Mouse (Mus musculus) MEL (cell line): ENCODE data around the gene Rbm5. TPM values are rescaled to one million over a fixed set of nuclear protein-coding genes. Genes with fewer than 3 reads are reported as not detected.

Experiments used
- DNase-seq: peaks from one replicate; pipeline ENCODE4 v3.0.0; 2011; ENCODE audit warnings: low read depth, low spot score
- H3K27ac ChIP-seq: 2 replicates; pipeline ENCODE4 v1.5.1; 2012; ENCODE audit warnings: low read depth, mild to moderate bottlenecking, control low read depth, low read length, moderate library complexity; ENCODE audit not compliant: control insufficient read depth
- H3K27me3 ChIP-seq, 2 experiments: fragments of 150-350 bp in 1 of 2; sonication (generic) in 1 of 2; 2 replicates each; pipeline ENCODE4 v1.6.1; 2012; ENCODE audit warnings: low read length in 2 of 2, mild to moderate bottlenecking in 2 of 2, improper control_type of control experiment in 1 of 2, moderate library complexity in 1 of 2; ENCODE audit not compliant: insufficient read depth in 2 of 2, control insufficient read depth in 1 of 2
- H3K36me3 ChIP-seq, 2 experiments: 2 replicates each; pipeline ENCODE4 v1.6.1; 2012 to 2014; ENCODE audit warnings: low read length in 2 of 2, improper control_type of control experiment in 1 of 2, inconsistent platforms in 1 of 2, mild to moderate bottlenecking in 1 of 2; ENCODE audit not compliant: insufficient read depth in 2 of 2, control insufficient read depth in 1 of 2
- H3K4me1 ChIP-seq, 2 experiments: fragments of 150-350 bp in 1 of 2; sonication (generic) in 1 of 2; 2 replicates each; pipeline ENCODE4 v1.6.1; 2012; ENCODE audit warnings: low read length in 2 of 2, improper control_type of control experiment in 1 of 2, mild to moderate bottlenecking in 1 of 2; ENCODE audit not compliant: insufficient read depth in 2 of 2, control insufficient read depth in 1 of 2
- H3K4me3 ChIP-seq, 2 experiments: fragments of 150-350 bp in 1 of 2; sonication (generic) in 1 of 2; 2 replicates each; pipeline ENCODE4 v1.5.1; 2012; ENCODE audit warnings: low read depth in 2 of 2, low read length in 2 of 2, mild to moderate bottlenecking in 2 of 2, moderate library complexity in 2 of 2, control low read depth in 1 of 2, improper control_type of control experiment in 1 of 2; ENCODE audit not compliant: control insufficient read depth in 1 of 2, insufficient read depth in 1 of 2
- H3K79me2 ChIP-seq: 2 replicates; pipeline ENCODE4 v1.6.1; 2012; ENCODE audit warnings: mild to moderate bottlenecking, low read length, moderate library complexity; ENCODE audit not compliant: control insufficient read depth, poor library complexity, insufficient read depth
- H3K9ac ChIP-seq: 2 replicates; pipeline ENCODE4 v1.6.1; 2012; ENCODE audit warnings: low read depth, mild to moderate bottlenecking, control low read depth, low read length, moderate library complexity; ENCODE audit not compliant: control insufficient read depth, poor library complexity, severe bottlenecking
- H3K9me3 ChIP-seq: fragments of 150-350 bp; sonication (generic); replicated peaks from 2 replicates; pipeline ENCODE4 v1.6.1; 2012; ENCODE audit warnings: mild to moderate bottlenecking, low read length, improper control_type of control experiment, moderate library complexity; ENCODE audit not compliant: insufficient read depth
- CHD1 ChIP-seq: IDR thresholded peaks from 2 replicates; pipeline ENCODE4 v1.6.1; 2012; ENCODE audit warnings: low read depth, mild to moderate bottlenecking, inconsistent platforms, low read length, improper control_type of control experiment
- CTCF ChIP-seq, 3 experiments: IDR thresholded peaks in 2 of 3; conservative IDR thresholded peaks in 1 of 3; 2 replicates each; pipeline ENCODE4 v1.5.1; 2011 to 2012; ENCODE audit warnings: low read length in 3 of 3, low read depth in 2 of 3, mild to moderate bottlenecking in 2 of 3, improper control_type of control experiment in 1 of 3, inconsistent platforms in 1 of 3, mixed read lengths in 1 of 3, moderate library complexity in 1 of 3; ENCODE audit not compliant: control insufficient read depth in 1 of 3, insufficient read depth in 1 of 3, poor library complexity in 1 of 3, severe bottlenecking in 1 of 3
- E2F4 ChIP-seq: IDR thresholded peaks from 2 replicates; pipeline ENCODE4 v1.6.1; 2011; ENCODE audit warnings: low read depth, low read length, improper control_type of control experiment, borderline replicate concordance
- EP300 ChIP-seq, 2 experiments: IDR thresholded peaks; 2 replicates each; pipeline ENCODE4 v1.6.1; 2011; ENCODE audit warnings: improper control_type of control experiment in 2 of 2, low read length in 2 of 2, low read depth in 1 of 2, mild to moderate bottlenecking in 1 of 2
- ETS1 ChIP-seq: IDR thresholded peaks from 2 replicates; pipeline ENCODE4 v1.6.1; 2012; ENCODE audit warnings: low read depth, mild to moderate bottlenecking, inconsistent platforms, low read length, improper control_type of control experiment, moderate library complexity
- GATA1 ChIP-seq: IDR thresholded peaks from 2 replicates; pipeline ENCODE4 v1.6.1; 2011; ENCODE audit warnings: low read depth, low read length, improper control_type of control experiment
- HCFC1 ChIP-seq: IDR thresholded peaks from 2 replicates; pipeline ENCODE4 v1.6.1; 2012; ENCODE audit warnings: low read depth, mild to moderate bottlenecking, inconsistent platforms, low read length, improper control_type of control experiment, moderate library complexity
- JUND ChIP-seq: IDR thresholded peaks from 2 replicates; pipeline ENCODE4 v1.6.1; 2011; ENCODE audit warnings: low read depth, mild to moderate bottlenecking, improper control_type of control experiment, low read length
- KAT2A ChIP-seq: conservative IDR thresholded peaks from 2 replicates; pipeline ENCODE4 v1.6.1; 2012; ENCODE audit warnings: low read depth, low read length, improper control_type of control experiment, inconsistent platforms
- MAX ChIP-seq: IDR thresholded peaks from 2 replicates; pipeline ENCODE4 v1.6.1; 2011; ENCODE audit warnings: low read length, improper control_type of control experiment
- MAZ ChIP-seq: IDR thresholded peaks from 2 replicates; pipeline ENCODE4 v1.6.1; 2012; ENCODE audit warnings: low read depth, mild to moderate bottlenecking, inconsistent platforms, low read length, improper control_type of control experiment
- NELFE ChIP-seq: IDR thresholded peaks from 2 replicates; pipeline ENCODE4 v1.6.1; 2011; ENCODE audit warnings: low read depth, low read length, improper control_type of control experiment
- SIN3A ChIP-seq: IDR thresholded peaks from 2 replicates; pipeline ENCODE4 v1.6.1; 2012; ENCODE audit warnings: low read length, improper control_type of control experiment, inconsistent platforms
- SMC3 ChIP-seq: IDR thresholded peaks from 2 replicates; pipeline ENCODE4 v1.6.1; 2011; ENCODE audit warnings: low read depth, low read length, improper control_type of control experiment
- ZC3H11A ChIP-seq: IDR thresholded peaks from 2 replicates; pipeline ENCODE4 v1.6.1; 2012; ENCODE audit warnings: low read depth, mild to moderate bottlenecking, inconsistent platforms, low read length, improper control_type of control experiment
- ZKSCAN1 ChIP-seq: IDR thresholded peaks from 2 replicates; pipeline ENCODE4 v1.6.1; 2012; ENCODE audit warnings: low read depth, mild to moderate bottlenecking, inconsistent platforms, low read length, improper control_type of control experiment, moderate library complexity
- ZMIZ1 ChIP-seq: IDR thresholded peaks from 2 replicates; pipeline ENCODE4 v1.6.1; 2012; ENCODE audit warnings: low read depth, mild to moderate bottlenecking, inconsistent platforms, low read length, improper control_type of control experiment, moderate library complexity
- polyA plus RNA-seq, 2 experiments: library from polyadenylated mRNA; stranded (reverse) in 1 of 2; unstranded in 1 of 2; fragments of >175 nt in 1 of 2; fragments of >200 nt in 1 of 2; gene quantifications; 2 replicates each; pipeline versions ENCODE4 v1.2.1 to v1.2.4; 2012; ENCODE audit warnings: low replicate concordance in 2 of 2, low read depth in 1 of 2; ENCODE audit not compliant: insufficient read length in 2 of 2, insufficient read depth in 1 of 2, missing spikeins in 1 of 2
- total RNA-seq: library from RNA; depleted of rRNA; stranded (reverse); fragments of 300-350 nt; gene quantifications from 2 replicates; pipeline ENCODE4 v1.2.3, GENCODE M21; 2012

Gene Rbm5
- total and polyA plus RNA-seq, 3 experiments = 80.2 to 143 (median 125) TPM

DNA sequence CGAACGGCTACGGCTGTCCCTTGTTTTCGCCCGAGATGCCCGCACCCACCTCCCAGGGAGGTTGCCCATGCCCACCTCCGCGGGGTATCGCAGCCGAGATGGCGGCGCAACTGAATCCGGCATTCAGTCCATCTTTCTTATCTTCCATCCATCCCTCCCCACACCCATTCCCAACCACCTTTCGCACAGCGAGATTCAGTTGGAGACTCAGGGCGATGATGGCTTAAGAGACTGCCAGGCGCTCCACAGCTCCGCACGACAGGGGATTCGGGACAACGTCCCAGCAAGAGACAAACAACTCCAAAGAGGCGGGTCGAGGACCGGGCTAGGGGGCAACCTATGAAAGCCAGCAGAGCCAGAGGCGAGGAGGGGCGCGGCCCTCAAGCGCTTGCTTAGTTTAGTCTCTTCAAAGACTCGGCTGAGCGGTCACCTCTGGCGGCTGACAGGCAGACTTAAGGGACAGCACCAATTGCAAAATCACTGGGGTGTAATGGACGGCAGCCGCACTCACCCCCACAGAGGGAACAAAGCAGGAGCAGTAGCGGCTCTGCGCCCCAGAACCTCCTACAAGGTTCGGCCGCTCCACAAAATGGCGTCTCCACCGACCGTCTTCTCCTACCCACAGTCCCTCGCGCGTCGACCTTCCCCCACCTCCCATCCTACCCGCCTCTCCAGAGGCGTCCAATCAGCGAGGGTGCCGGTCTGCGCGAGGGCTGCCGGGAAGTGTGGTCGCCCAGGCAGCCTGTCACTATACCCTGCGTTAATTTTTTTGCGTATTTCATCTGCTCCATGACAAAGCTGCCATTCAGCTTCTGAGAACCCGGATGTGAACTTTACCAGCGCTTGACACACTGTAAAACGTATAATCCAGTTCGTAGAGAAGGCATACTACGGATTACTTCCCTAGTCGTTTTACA is at the start of gene Rbm5 (continued):
- peak; percentile 91 for TF ChIP-seq NELFE
- peak; percentile 61; the same call in 1 of the 2 replicates for TF ChIP-seq MAZ
- TF ChIP-seq ETS1 = peak; percentile 63; the same call in 1 of the 2 replicates
- peak; percentile 92 for TF ChIP-seq ZMIZ1
- TF ChIP-seq ZC3H11A = no peak

- peaks cover 0 to 13% of the 10 kb centered on the region in 2 experiments; a peak in 3 of 4 replicates for H3K36me3 ChIP-seq
Observed at GRCm38 (mm10) chr9:107812132-107812531, 41.3 kb upstream of the Rbm5 start.

DNA sequence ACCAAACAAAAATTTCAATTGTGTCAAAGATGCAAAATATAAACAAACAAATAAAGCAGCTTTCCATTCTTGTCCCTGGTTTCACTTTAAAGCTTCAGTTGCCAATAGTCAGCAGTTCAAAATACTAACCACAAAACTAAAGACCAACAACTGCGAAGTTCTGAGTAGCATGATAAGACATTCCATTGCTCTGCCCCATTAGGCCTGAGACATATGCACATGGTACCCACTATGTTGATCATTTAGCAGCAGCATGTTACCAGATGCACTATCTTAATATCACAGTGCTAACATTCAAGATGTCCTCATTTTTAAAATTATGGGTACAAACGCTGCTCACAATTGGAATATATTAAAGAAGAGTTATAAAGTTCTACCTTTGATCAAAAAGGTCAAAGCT is 40.2 kb upstream of the Rbm5 start:
- Histone ChIP-seq H3K27me3 (no peaks in the 10 kb centered on the region), H3K9me3 (no peaks in the 10 kb centered on the region), H3K9ac (no peak overlapping the region), H3K79me2 (no peaks in the 10 kb centered on the region), H3K36me3 (peaks cover 0 to 23% of the 10 kb centered on the region in 2 experiments; a peak in 3 of 4 replicates), H3K4me1 (no peaks in the 10 kb centered on the region), H3K4me3 (no peak overlapping the region), H3K27ac (no peak overlapping the region)
- no peak for TF ChIP-seq HCFC1
- TF ChIP-seq SMC3 = no peak
- TF ChIP-seq EP300 (IDR thresholded peaks at IDR 0.05; ENCODE audit: low read depth in 1 of 2, low read length in 2 of 2) = no peak
- TF ChIP-seq GATA1 = no peak
- no peak for TF ChIP-seq JUND
- TF ChIP-seq MAX = no peak
- TF ChIP-seq E2F4 = no peak
- no peak for TF ChIP-seq SIN3A
- TF ChIP-seq KAT2A = no peak
- no peak for TF ChIP-seq CHD1
- TF ChIP-seq ZKSCAN1 = no peak
- DNase-seq = no peak

More at GRCm38 (mm10) chr9:107812132-107812531, 41.3 kb upstream of the Rbm5 start:
- peak in 1 of 3 experiments; percentile 16; a peak in 1 of 6 replicates for TF ChIP-seq CTCF (IDR thresholded peaks at IDR 0.05 in 2 of 3, conservative IDR thresholded peaks at IDR 0.05 in 1 of 3; ENCODE audit: control insufficient read depth in 1 of 3, insufficient read depth in 1 of 3, low read depth in 2 of 3, low read length in 3 of 3, poor library complexity in 1 of 3, severe bottlenecking in 1 of 3)
- no peak for TF ChIP-seq SMC3
- Histone ChIP-seq H3K9me3 (no peaks in the 10 kb centered on the region), H3K27ac (no peak overlapping the region), H3K4me3 (no peak overlapping the region), H3K27me3 (no peaks in the 10 kb centered on the region), H3K4me1 (no peaks in the 10 kb centered on the region), H3K79me2 (no peaks in the 10 kb centered on the region), H3K9ac (no peak overlapping the region)
- no peak for DNase-seq
